Mouse (Mus musculus) thymus, adult 18-20 months (tissue): ENCODE measurements around the gene Baz1b.

Source experiments
- DNase-seq, 2 experiments: peaks; one replicate each; pipeline ENCODE4 v3.0.0; 2022; ENCODE audit warnings: mixed read lengths in 2 of 2

Gene Baz1b

DNA sequence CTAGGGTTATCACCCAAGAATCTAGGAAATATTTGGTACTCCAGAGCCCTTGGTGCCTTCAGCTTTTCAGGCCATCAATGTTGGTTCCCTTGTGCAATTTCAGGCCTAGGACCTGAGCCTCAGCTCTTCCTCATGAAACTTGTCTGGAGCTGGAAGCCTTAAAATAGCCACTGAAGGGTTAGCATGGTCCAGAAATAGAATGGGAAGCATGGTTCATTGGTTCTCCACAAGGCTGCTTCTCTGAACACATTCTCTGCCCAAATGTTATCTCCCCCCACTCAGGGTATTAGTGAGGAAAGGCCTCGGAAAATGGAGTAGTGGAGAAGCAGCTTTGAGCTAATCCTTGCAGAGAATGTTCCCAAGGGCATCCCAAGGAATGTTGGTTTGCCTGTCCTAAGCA lies 54.4 kb downstream of the Baz1b start:
- DNase-seq, result no peak

DNA sequence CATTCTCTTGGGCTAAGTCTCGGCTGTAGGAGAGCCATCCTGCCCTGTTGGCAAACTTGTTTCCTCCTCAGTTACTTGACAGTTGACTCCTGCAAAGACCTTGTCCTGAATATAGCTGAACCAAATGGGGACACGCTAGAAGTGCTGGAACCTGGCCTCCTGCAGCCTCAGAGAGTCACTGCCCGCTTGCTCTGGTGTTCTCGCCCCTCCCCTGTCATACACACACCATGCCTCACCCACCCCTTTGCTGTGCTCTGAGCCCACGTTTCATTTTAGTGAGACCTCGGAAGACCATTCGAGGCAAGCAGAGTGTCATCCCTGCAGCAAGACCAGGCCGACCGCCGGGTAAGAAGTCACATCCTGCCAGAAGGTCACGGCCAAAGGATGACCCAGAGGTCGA lies 55.1 kb downstream of the Baz1b start:
- DNase-seq, result no peak

DNA sequence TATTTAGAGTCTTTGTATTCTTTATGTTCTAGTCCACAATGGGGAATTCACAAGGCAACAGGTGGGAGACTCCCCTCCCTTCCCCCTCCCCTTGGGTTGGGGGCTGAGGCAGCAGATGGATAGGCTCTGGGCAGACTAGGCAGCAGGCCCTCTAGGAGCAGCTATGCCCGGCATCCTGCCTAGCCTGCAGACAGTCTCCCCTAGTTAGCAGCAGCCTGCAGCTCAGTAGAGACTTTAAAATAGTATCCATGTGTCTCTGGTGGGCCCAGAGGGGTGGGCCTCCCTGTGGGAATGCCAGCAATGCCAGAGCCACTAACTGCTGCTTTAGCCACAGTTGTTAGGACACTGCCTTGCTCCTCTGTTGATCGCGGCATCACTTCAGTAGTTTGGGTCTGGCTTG lies 55.5 kb downstream of the Baz1b start:
- no peak for DNase-seq

DNA sequence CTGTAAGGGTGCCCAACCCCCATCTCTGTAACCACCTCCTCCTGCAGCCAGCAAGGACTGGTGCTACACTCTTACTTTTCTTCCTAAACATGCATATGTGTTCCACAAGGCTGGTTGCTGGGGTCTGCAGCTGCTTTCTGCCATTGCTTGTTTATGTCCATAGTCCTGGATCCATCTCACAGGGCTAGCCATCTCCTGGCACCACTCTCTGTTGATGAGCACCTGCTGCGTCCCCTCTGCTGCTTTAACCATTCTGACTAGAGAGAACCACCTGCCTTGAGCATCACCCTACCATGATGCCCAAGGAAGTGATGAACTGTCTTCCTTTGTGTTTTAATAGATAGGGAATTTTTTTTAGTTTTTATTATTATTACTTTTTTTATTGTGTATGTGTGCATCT lies 56.1 kb downstream of the Baz1b start:
- no peak for DNase-seq

DNA sequence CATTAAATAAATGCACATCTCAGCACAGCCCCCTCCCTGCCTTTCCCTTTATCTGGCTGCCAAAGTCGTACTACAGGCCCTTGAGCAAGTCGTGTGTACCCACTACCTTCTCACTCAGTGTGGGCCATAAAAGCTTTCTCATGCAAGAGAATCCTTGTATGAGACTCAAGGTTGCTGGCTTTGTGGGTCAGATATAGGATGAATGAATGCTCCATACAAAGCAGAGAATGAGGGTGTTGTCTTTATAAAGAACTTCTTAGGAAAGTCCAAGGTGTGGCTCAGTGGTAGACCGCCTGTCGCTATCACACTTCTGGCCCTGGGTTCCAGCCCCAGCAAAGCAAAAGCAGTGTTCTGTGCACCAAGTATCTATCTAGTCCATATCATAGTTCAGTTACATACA lies 59.5 kb downstream of the Baz1b start:
- DNase-seq, result no peak

DNA sequence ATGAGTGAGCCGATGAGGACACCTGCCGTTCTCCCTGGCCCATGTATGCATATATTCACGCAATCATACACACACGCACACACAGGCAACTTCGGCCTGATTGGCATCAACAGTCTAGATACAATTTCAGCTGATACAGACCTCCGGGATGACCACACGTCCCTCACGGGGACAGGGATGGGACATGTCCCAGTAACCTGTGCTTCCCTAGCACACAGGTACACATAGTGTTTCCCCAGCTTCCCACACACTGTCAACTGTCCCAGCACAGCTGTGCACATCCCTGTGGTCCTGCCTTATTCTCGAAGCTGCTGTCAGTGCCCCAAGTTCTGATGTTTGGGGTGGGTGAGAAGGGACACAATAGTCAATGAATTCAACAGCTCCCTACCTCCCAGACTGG lies 60.3 kb downstream of the Baz1b start:
- no peak for DNase-seq

DNA sequence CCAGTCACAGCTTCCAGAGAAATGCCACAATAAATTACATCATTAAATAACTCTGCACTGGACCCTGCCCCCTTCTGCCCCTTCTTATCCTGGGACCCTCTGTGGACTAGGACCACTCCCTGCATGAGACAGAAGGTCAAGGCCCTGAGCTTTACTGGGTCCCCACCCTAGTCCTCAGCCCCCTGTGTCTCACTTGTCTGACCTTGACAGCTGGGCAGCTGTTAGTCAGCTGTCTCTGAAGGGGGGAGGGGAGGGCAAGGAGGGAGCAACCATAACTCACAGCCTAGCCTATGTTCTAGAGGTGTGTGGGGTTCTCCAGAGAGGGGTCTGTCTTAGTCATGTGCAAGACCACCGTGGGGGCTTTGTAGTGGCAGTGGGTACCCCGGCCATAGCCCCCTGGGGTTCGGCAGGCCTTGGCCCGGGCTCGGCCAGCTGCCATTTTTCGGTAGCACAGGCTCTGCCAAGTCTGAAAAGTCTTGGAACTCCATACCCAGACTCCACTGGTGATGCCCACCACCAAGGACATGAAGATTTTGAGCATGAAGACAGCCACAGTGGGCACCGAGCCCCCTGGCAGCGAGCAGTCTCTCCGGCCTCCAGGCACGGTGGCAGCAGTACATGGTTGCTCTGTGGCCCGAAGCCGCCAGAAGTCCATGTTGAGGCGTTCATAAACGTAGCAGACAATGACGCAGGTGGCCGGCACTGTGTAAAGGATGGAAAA lies 62.1 kb downstream of the Baz1b start:
- DNase-seq, result no peak

DNA sequence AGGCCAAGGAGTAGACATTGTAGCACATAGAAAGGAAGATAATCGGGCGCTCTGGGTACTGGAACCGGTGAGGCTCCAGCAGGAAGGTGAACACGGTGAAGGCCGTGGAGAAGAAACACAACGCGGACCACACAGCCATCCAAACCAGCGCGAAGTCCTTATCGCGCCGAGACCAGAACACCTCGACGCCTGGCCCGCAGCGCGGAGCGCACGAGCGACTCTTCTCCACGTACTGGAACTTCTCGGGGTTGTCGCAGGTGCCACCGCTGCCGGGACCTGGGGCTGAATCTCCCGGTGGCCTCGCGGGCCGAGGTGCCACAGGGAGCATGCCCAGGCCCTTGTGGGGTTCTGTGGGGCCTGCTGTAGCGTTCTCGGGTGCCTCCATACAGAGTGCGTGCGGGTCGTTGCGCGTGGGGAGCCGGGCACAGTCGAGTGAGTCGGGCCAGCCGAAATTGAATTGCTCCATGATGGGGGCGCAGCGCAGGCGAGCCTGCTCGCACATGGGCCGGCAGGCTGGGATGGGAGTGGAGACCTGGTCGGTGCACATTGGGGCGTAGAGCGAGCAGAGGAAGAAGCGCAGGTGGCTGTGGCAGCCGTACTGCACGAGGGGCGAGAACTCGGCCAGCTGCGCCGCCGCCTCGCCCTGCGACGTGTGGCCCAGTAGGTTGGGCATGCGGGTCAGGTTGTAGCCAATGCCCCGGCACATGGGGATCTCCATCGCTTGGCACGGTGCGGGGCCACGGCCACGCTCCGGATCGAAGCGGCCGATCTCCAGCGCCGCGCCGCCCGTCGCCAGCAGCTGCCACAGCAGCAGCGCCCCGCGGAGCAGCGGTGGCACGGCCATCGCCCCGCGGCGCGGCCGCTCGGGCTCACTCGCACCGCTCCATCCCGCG lies 63.4 kb downstream of the Baz1b start:
- no peak for DNase-seq

DNA sequence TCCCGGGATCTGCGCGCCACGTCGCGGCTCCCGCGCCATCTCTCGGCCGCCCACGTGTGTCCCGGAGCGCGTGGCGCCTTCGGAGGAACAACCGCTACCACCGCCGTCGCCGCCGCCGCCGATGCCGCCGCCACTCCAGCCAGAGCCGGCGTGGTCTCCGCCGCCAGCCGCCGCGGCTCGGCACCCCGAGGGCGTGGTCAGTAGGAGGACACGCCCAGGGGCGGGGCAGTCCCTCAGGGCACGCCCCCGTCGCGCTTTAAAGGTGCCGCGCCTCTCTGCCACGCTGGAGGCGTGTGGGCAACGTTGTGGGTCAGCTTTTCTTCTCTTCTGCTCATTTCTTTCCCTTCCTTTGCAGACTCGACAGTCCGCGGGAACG lies 64.0 kb downstream of the Baz1b start, which contains the start of gene Fzd9:
Gene Fzd9 (minus strand): TSS at position 152 of the 376 bp plus-strand sequence.
- DNase-seq, result peak; percentile 32 to 42

DNA sequence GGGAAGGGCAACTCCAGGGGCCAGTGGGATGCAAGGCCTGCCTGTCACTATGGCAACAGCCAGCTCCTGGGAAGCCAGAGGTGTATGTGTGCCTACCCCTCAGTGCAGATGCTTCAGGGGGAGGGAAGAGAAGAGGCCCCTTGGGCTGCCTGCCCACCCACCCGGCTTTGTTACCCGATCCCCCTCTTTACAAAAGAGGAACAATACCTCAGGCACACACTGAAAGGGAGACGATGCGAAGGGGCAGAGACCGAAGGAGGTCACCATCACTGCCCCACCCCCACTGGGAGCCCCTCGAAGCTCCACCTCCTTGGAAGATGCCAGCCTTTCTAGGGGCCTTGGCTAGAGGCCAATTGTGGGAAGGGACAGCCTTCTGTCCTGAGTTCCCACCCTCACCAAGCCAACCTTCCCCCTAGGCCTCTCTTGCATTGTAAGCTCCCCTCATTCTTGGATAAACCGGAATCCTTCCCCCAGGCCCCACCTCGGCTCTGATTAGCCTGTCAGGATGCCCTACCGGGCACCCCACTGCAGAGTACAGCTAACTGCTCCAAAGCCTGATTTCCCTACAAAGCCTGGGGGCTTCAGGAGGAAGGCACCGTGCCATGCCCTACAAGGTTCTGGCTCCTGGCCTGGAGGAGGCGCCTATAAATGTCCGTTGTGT lies 66.8 kb downstream of the Baz1b start:
- DNase-seq, result no peak

DNA sequence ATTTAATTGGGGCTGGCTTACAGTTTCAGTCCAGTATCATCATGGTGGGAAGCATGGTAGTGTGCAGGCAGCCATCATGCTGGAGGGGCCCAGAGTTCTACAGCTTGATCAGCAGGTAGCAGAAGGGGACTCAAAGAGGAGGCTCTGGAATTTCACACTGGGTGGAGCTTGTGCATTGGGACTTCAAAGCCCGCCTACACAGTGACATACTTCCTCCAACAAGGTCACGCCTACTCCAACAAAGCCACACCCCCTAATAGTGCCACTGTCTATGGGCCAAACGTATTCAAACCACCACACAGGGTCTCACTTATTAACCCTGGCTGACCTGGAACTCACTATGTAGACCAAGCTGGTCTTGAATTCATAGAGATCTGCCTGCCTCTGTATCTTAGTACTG lies 69.1 kb downstream of the Baz1b start:
- DNase-seq, result no peak

DNA sequence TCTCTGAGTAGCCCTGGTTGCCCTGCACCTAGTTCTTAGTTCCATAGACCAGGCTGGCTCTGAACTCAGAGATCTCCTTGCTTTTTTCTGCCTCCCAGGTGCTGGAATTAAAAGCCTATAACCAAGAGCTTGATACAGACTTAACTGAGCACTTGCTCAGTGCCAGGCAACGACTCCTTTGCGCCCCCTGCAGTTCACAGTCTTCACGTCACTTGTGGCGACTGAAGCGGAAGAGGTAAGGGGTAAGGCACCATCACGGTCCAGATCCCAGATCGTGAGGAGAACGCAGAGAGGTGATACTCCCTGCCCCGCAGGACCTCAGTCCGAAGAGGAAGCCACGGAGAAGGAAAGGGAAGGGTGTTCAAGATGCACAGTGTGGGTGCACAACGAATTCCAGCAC lies 70.5 kb downstream of the Baz1b start:
- DNase-seq, result no peak

DNA sequence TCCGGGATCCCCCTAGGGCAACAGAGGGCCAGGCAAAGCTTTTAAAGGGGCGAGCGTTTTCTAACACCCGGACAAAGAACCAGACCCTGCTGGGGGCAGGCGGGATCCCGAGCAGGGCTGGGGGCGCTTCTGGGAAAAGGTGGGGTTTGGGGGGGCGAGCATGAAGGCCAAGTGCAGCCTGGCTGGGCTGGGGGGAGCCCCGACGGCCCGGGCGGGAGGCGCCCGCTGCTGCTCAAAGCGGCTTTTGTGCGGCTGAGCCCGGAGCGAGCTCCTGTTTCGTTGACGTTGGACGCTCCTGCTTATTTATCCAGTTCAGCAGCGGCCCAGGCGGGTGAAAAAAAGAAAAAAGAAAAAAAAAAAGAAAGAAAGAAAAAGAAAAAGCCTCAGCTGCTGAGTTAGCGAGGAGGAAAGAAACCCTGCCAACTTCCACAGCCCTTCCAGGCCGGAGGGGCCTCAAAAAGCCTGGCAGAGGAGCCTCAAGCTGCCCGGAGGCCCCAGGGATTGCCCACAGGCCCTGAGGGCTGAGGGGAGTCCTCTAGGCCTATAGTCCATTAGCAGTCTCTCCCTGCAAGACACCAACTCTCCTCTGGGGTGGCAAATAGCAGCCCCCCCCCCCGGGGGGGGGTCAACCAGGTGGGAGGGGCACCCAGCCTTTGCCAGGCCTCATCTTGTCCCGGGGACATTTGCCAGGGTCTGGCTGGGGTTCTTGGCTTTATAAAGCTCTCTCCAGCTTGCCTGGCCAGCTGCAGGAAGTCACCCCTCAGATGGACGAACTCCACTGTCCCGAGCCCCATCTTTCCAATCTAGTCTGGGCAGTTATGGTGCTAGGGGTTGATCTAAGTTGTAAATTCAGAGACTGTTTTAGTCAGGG lies 71.5 kb downstream of the Baz1b start:
- DNase-seq, result no peak

DNA sequence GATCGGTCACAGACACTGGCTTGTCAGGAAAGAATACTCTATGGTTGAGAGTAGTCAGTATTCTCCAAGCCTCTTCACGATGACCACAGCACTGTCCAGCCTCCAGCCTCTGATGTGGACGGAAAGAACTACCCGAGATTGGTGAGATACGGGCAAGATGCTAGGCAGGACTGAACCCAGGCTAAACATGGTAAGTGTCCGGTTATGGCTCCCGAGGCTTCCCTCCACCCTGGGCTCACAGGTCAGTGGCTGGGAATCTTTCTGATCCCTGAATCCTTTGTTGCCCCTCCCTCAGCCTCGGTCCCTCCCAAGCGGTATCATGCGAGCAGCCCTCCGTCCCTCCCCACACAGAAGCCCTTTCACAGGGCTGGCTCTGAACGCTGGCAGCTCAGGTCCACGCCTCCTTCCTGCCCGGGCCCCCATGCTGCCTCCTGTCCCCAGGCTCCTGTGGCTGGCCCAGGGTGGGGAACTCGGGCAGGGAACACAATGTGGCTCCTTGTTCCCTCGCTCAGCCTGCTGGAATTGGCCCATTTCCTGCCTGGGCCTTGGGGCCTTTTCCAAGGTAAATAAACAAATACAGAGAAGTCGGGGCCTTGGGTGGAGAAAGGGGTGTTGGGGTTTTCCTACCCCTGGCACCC lies 76.9 kb downstream of the Baz1b start:
- DNase-seq, result peak; percentile 20 to 21

DNA sequence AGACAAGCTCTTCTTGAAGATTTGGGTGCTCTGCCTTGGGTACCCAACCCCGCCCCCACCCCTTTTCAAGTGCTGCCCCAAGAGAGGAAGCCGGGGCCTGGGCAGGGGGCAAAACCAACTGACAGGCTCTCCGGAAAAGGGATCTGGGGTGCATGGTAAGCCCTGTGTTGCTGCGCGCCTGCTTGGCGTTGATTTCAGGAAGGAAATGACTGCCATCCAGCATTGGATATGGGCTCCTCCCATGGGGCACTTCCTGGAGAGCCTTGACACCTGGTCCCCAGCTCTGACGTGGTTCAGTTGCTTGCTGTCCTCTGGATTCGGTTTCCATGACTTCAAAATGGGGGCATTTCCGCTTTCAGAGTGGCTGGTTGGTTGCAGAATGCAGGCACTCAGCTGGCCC lies 77.5 kb downstream of the Baz1b start:
- DNase-seq, result peak; percentile 16 to 31

DNA sequence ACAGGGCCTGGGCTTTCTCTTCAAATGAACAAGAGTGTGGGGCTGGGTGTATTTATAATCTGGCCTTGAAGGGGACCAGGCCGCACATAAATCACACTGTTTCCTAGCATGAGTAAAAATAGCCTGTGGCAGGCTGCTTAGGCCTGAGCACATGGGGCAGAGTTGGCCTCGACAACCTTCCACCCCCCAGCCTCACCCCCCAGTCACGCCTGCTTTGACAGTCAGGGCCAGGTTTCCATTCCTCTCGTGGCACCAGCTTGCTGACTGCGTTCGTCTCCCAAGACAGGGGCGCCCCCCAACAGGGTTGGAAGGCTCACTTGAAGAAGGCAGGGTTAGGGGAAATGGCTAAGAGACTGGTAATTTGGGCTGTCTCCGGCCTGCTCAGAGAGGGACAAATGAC lies 82.4 kb downstream of the Baz1b start:
- no peak for DNase-seq

DNA sequence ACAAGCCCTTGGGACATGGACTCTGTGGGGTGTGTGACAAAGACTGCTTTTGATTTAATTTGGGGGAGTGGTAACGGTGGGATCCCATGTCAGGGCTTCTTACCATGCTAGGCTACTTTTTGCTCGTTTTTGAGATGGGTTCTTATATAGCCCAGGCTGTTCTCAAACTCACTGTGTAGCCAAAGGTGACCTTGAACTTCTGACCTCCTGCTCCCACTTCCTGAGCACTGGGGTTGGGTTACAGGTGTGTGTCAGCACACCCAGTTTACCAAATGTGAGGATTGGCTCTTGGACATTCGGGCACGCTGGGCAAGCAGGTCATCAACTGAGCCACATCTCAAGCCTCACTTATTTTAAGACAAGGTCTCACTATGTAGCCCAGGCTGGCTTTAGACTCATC lies 83.3 kb downstream of the Baz1b start:
- DNase-seq, result no peak

DNA sequence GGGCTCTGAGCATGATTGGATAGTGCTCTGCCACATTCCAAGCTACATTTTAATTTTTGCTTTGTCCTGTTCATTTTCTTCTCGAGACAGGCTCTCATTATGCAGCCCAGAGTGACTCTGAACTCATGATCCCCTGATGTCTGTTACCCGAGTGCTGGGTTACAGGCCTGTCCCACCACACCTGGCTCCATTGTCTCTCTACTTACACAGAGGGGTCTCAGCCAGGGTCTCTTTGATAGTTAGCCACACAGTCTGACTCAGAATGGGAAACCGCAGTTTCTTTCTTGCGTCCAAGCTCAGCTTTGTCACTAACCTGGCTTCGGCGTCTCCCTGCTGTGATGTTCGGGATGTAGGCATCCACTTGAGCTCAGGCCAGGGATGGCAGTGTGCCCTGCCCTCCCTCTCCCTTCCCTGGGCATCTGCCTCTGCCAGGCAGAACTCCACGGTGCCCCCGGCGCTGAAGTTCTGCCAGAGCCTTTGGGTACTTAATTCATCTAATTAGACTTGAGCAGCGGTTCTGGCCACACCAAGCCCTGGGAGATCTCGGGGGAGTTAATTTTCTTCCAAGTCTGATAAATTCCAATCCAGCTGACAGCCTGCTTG lies 84.6 kb downstream of the Baz1b start:
- DNase-seq, result no peak

DNA sequence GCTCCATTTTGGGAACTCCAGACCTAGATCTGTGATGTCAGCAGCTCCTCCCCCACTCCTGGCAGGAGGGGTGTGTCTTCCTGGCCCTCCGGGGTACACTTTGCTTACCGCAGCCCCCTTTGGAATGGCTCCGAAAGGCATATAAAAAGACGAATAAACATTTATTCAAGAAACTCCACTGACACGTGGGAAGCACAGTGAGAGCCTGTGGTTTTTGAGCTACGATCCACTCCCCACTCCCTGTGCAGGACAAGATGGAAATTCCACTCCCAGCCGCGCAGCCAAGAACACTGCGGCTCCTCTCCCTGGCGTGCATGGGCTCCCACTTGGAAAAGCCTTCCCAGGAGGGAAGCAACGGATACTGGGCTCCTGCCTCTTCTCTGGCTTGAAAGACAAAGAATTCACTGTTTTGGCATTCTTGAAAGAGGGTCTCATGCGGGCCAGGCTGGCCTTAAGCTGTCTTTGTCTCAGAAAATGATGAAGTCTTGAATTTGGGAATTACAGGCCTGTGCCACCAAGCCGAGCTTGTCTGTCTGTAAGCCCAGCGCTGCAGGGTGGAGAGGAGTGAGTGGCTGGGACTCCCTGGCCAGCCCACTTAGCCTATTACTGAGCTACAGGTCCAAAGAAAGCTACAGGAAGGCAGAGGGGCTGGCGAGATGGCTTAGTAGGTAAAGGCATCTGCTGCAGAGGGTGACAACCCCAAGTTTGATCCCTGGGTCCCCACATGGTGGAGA lies 87.8 kb downstream of the Baz1b start:
- no peak for DNase-seq

DNA sequence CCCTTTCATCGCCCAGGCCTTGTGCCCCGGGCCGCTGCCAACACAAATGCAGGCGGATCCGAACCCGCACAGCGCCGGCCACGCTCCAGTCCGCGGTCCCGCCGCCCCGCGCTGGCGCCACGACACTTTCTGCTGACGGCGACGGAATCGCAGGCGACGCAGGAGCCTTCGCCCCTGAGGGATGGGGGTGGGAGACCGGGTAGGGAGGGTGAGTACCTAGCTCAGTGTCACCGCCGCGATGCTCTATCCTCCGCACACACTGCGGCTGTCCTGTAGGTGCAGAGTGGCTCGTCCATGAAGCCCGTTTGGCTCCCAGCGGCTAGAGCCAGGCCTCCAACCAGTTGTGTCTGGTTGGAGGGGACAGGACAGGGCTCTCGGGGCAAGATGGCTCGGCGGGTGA lies 89.5 kb downstream of the Baz1b start:
- no peak for DNase-seq

DNA sequence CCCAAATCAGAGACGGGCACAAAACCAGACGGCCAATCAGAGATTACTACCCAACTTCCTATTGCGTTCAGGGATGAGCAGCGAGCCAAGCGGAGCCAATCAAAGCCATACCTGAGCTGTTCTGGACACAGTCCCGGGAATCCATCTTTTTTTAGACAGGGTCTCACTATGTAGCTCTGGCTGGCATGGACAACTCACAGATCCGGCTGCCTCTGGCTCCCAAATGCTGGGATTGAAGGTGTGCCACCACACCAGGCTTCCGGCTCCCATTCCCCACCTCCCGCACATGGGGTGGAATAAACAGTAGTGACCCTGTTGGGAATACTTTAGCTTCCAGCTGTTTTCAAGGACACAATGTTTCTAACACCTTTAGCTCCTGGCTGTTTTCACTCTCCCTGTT lies 93.2 kb downstream of the Baz1b start:
- no peak for DNase-seq
